Mouse (Mus musculus) heart, embryonic 14.5 days (tissue): ENCODE results near the gene R3hdml. TPM values are rescaled to one million over a fixed set of nuclear protein-coding genes. Genes with fewer than 3 reads are reported as not detected.
"Not testable (repeated sequence)": the region's sequence is repeated elsewhere in the genome, so short reads cannot be mapped to it uniquely, and the experiment has no call there.

Experiments
- ATAC-seq: fragments of 200-750 bp; cut with Nextera tagmentation; 2 replicates; pipeline ENCODE4 v1.8.0; 2017; ENCODE audit warnings: low read depth, moderate TSS enrichment; ENCODE audit not compliant: insufficient number of reproducible peaks, insufficient read depth, low FRiP score
- H3K27ac ChIP-seq, 2 experiments: fragments of 200-500 bp in 1 of 2; fragments of 300-500 bp in 1 of 2; sonication (generic) in 1 of 2; replicated peaks in 1 of 2; 2 replicates each; pipeline ENCODE4 v1.5.1; 2012 to 2014; ENCODE audit warnings: low read depth in 2 of 2, low read length in 2 of 2, control low read depth in 1 of 2, mild to moderate bottlenecking in 1 of 2, mixed read lengths in 1 of 2; ENCODE audit not compliant: control insufficient read depth in 1 of 2, insufficient read depth in 1 of 2
- H3K27me3 ChIP-seq: fragments of 300-500 bp; sonication (generic); 2 replicates; pipeline ENCODE4 v1.6.1; 2014; ENCODE audit warnings: mild to moderate bottlenecking, low read length, control low read depth; ENCODE audit not compliant: control insufficient read depth, insufficient read depth
- H3K36me3 ChIP-seq: fragments of 300-500 bp; sonication (generic); 2 replicates; pipeline ENCODE4 v1.6.1; 2014; ENCODE audit warnings: mild to moderate bottlenecking, control low read depth, low read length, mixed read lengths; ENCODE audit not compliant: control insufficient read depth, insufficient read depth
- H3K4me1 ChIP-seq, 2 experiments: fragments of 200-500 bp in 1 of 2; fragments of 300-500 bp in 1 of 2; sonication (generic) in 1 of 2; 2 replicates each; pipeline ENCODE4 v1.6.1; 2012 to 2014; ENCODE audit warnings: low read length in 2 of 2, control low read depth in 1 of 2, mixed read lengths in 1 of 2; ENCODE audit not compliant: control insufficient read depth in 2 of 2, insufficient read depth in 2 of 2
- H3K4me2 ChIP-seq: fragments of 300-500 bp; sonication (generic); 2 replicates; pipeline ENCODE4 v1.6.1; 2014; ENCODE audit warnings: mild to moderate bottlenecking, low read length
- H3K4me3 ChIP-seq, 2 experiments: fragments of 200-500 bp in 1 of 2; fragments of 300-500 bp in 1 of 2; sonication (generic) in 1 of 2; 2 replicates each; pipeline ENCODE4 v1.5.1; 2012 to 2014; ENCODE audit warnings: low read length in 2 of 2, mild to moderate bottlenecking in 2 of 2, control low read depth in 1 of 2, low read depth in 1 of 2, moderate library complexity in 1 of 2; ENCODE audit not compliant: control insufficient read depth in 1 of 2, insufficient read depth in 1 of 2
- H3K9ac ChIP-seq: fragments of 300-500 bp; sonication (generic); 2 replicates; pipeline ENCODE4 v1.6.1; 2014; ENCODE audit warnings: mild to moderate bottlenecking, low read length
- H3K9me3 ChIP-seq: fragments of 300-500 bp; sonication (generic); 2 replicates; pipeline ENCODE4 v1.6.1; 2016; ENCODE audit warnings: low read length, control low read depth; ENCODE audit not compliant: control insufficient read depth
- WGBS: fragments of 180-500 bp; shearing (Covaris S2); extraction: QIAGEN DNeasy Blood & Tissue Kit; methylation state at CpG from one replicate; pipeline ENCODE4 v1.1.7; 2014; 5-methylcytosine and 5-hydroxymethylcytosine counted together
- polyA plus RNA-seq: library from polyadenylated mRNA; unstranded; fragments of >200 nt; fragmentation: Nextera tagmentation; extraction: Ambion mirVana; gene quantifications from 2 replicates; pipeline ENCODE4 v1.2.1, GENCODE M21; 2014

Gene R3hdml
- polyA plus RNA-seq, 1 experiment from 2014 or later, result not detected

- no peak for ATAC-seq
- Histone ChIP-seq H3K4me1 (peaks cover 0 to under 1% of the 10 kb centered on the region in 2 experiments; a peak in 1 of 4 replicates), H3K27me3 (no peaks in the 10 kb centered on the region; the same call in 1 of the 2 replicates), H3K36me3 (no peaks in the 10 kb centered on the region), H3K4me2 (no peak overlapping the region), H3K9me3 (no peaks in the 10 kb centered on the region), H3K27ac (no peak overlapping the region), H3K4me3 (no peak overlapping the region), H3K9ac (no peak overlapping the region)
- WGBS, result 77% methylated on average over 13 of the region's 13 CpGs
Observed at GRCm38 (mm10) chr2:163453378-163453777, 38.7 kb upstream of the R3hdml start.

- Histone ChIP-seq H3K27me3 (peaks cover 4% of the 10 kb centered on the region; the same call in 1 of the 2 replicates), H3K9ac (no peak overlapping the region), H3K4me3 (no peak overlapping the region), H3K4me2 (peak overlapping the region; percentile 43), H3K4me1 (peaks cover 16 to 21% of the 10 kb centered on the region in 2 experiments), H3K9me3 (no peaks in the 10 kb centered on the region), H3K27ac (no peak overlapping the region), H3K36me3 (no peaks in the 10 kb centered on the region)
- ATAC-seq, result no peak
- 33% methylated on average over 27 of the region's 27 CpGs for WGBS
Observed at GRCm38 (mm10) chr2:163458539-163459265, 33.4 kb upstream of the R3hdml start.

GRCm38 (mm10) chr2:163459380-163459779 is 32.7 kb upstream of the R3hdml start:
- peaks cover 23 to 25% of the 10 kb centered on the region in 2 experiments for H3K4me1 ChIP-seq
- H3K4me2 ChIP-seq, result peak overlapping the region; percentile 43
- 23% methylated on average over 10 of the region's 10 CpGs for WGBS
- H3K9me3 ChIP-seq, result no peaks in the 10 kb centered on the region
- H3K9ac ChIP-seq, result no peak overlapping the region
- no peak overlapping the region for H3K4me3 ChIP-seq
- peaks cover 4% of the 10 kb centered on the region; the same call in 1 of the 2 replicates for H3K27me3 ChIP-seq
- H3K27ac ChIP-seq, result no peak overlapping the region
- H3K36me3 ChIP-seq, result no peaks in the 10 kb centered on the region
- no peak for ATAC-seq

- H3K9me3 ChIP-seq, result no peaks in the 10 kb centered on the region
- 86% methylated on average over 8 of the region's 8 CpGs for WGBS
Observed at GRCm38 (mm10) chr2:163460622-163461021, 31.5 kb upstream of the R3hdml start.

GRCm38 (mm10) chr2:163461307-163461706 is 30.8 kb upstream of the R3hdml start:
- H3K9me3 ChIP-seq, ATAC-seq, H3K4me3 ChIP-seq, H3K4me2 ChIP-seq, H3K27ac ChIP-seq, H3K9ac ChIP-seq, H3K27me3 ChIP-seq, H3K36me3 ChIP-seq: not testable (repeated sequence)
- WGBS, result 94% methylated on average over 9 of the region's 9 CpGs
- peaks cover 39% of the 10 kb centered on the region in 2 experiments for H3K4me1 ChIP-seq

More at GRCm38 (mm10) chr2:163460622-163461021, 31.5 kb upstream of the R3hdml start:
- peaks cover 35 to 36% of the 10 kb centered on the region in 2 experiments for H3K4me1 ChIP-seq
- no peaks in the 10 kb centered on the region for H3K36me3 ChIP-seq
- no peak for ATAC-seq
- H3K27me3 ChIP-seq, result peaks cover 4% of the 10 kb centered on the region; the same call in 1 of the 2 replicates
- no peak overlapping the region for H3K27ac ChIP-seq
- no peak overlapping the region for H3K4me2 ChIP-seq
- H3K4me3 ChIP-seq, result no peak overlapping the region
- no peak overlapping the region for H3K9ac ChIP-seq

- no peak overlapping the region for H3K4me3 ChIP-seq
- WGBS, result 68% methylated on average over 5 of the region's 5 CpGs
- no peak for ATAC-seq
- no peaks in the 10 kb centered on the region for H3K9me3 ChIP-seq
- H3K27me3 ChIP-seq, result 0 out of 2 replicates have a peak, but pooled peaks cover 4% of the 10 kb centered on the region
- H3K27ac ChIP-seq, result no peak overlapping the region
- peaks cover 39% of the 10 kb centered on the region in 2 experiments for H3K4me1 ChIP-seq
- H3K9ac ChIP-seq, result no peak overlapping the region
- peak overlapping the region; percentile 29; the same call in 1 of the 2 replicates for H3K4me2 ChIP-seq
- H3K36me3 ChIP-seq, result 0 out of 2 replicates have a peak, but pooled peaks cover 7% of the 10 kb centered on the region
Observed at GRCm38 (mm10) chr2:163462386-163462785, 29.7 kb upstream of the R3hdml start.

GRCm38 (mm10) chr2:163462801-163463200 is 29.3 kb upstream of the R3hdml start:
- no peak for ATAC-seq
- Histone ChIP-seq H3K36me3 (peaks cover 11% of the 10 kb centered on the region), H3K27ac (no peak overlapping the region), H3K4me2 (peak overlapping the region; percentile 29; the same call in 1 of the 2 replicates), H3K4me3 (no peak overlapping the region), H3K9me3 (no peaks in the 10 kb centered on the region), H3K9ac (no peak overlapping the region), H3K4me1 (peaks cover 39% of the 10 kb centered on the region in 2 experiments), H3K27me3 (0 out of 2 replicates have a peak, but pooled peaks cover 4% of the 10 kb centered on the region)
- WGBS, result 47% methylated on average over 11 of the region's 11 CpGs
